Mouse (Mus musculus): Measurements from ENCODE around the gene Tmem102.

GRCm38 (mm10) chr11:69810280-69810679 is 4.9 kb upstream of the Tmem102 start:
- TF ChIP-seq CTCF (conservative IDR thresholded peaks at IDR 0.05 in 1 of 2, IDR thresholded peaks at IDR 0.05 in 1 of 2; ENCODE audit: low read depth in 2 of 2, low read length in 2 of 2) (peak in 1 of 2 experiments; percentile 42; a peak in 2 of 4 replicates), TCF12 (IDR thresholded peaks at IDR 0.05; ENCODE audit: low read depth, low read length) (no peak), ZC3H11A (IDR thresholded peaks at IDR 0.05; ENCODE audit: low read depth, low read length) (no peak), SIN3A (IDR thresholded peaks at IDR 0.05; ENCODE audit: low read length) (no peak), USF2 (conservative IDR thresholded peaks at IDR 0.05; ENCODE audit: low read depth, low read length) (no peak), ZKSCAN1 (IDR thresholded peaks at IDR 0.05; ENCODE audit: borderline replicate concordance, low read depth, low read length) (no peak), MAZ (IDR thresholded peaks at IDR 0.05; ENCODE audit: low read depth, low read length) (no peak), HCFC1 (IDR thresholded peaks at IDR 0.05; ENCODE audit: low read depth, low read length) (no peak), POLR2A (IDR thresholded peaks at IDR 0.05; ENCODE audit: low read depth, low read length) (no peak), EP300 (IDR thresholded peaks at IDR 0.05; ENCODE audit: low read length) (no peak), NELFE (IDR thresholded peaks at IDR 0.05; ENCODE audit: low read depth, low read length) (no peak), JUND (conservative IDR thresholded peaks at IDR 0.05; ENCODE audit: low read depth, low read length) (no peak), MEF2A (IDR thresholded peaks at IDR 0.05; ENCODE audit: borderline replicate concordance, low read depth, low read length) (no peak), GABPA (IDR thresholded peaks at IDR 0.05; ENCODE audit: insufficient replicate concordance, low read depth, low read length) (no peak)
